Mouse (Mus musculus) liver, embryonic 11.5 days (tissue): ENCODE data around the gene Enox1. TPM values are rescaled to one million over a fixed set of nuclear protein-coding genes. Genes with fewer than 3 reads are reported as not detected.

ENCODE experiments used
- ATAC-seq: fragments of 200-750 bp; cut with Nextera tagmentation; replicated peaks from 2 replicates; pipeline ENCODE4 v1.8.0; 2017; ENCODE audit warnings: moderate number of reproducible peaks, mild to moderate bottlenecking, moderate TSS enrichment, moderate library complexity; ENCODE audit not compliant: low FRiP score
- DNase-seq: peaks from one replicate; pipeline ENCODE4 v3.0.0-alpha.2; 2017; ENCODE audit warnings: low spot score
- H3K27ac ChIP-seq: fragments of 300-500 bp; sonication (generic); 2 replicates; pipeline ENCODE4 v1.5.1; 2014; ENCODE audit warnings: mild to moderate bottlenecking, low read depth, low read length, control low read depth
- H3K27me3 ChIP-seq: fragments of 300-500 bp; sonication (generic); replicated peaks from 2 replicates; pipeline ENCODE4 v1.6.1; 2014; ENCODE audit warnings: low read length, mixed read lengths; ENCODE audit not compliant: control insufficient read depth, insufficient read depth
- H3K36me3 ChIP-seq: fragments of 300-500 bp; sonication (generic); 2 replicates; pipeline ENCODE4 v1.6.1; 2014; ENCODE audit warnings: mild to moderate bottlenecking, low read length, moderate library complexity, mixed read lengths; ENCODE audit not compliant: control insufficient read depth, insufficient read depth
- H3K4me1 ChIP-seq: fragments of 300-500 bp; sonication (generic); replicated peaks from 2 replicates; pipeline ENCODE4 v1.6.1; 2014; ENCODE audit warnings: low read length, mixed read lengths; ENCODE audit not compliant: control insufficient read depth, insufficient read depth
- H3K4me2 ChIP-seq: fragments of 300-500 bp; sonication (generic); 2 replicates; pipeline ENCODE4 v1.6.1; 2014; ENCODE audit warnings: mild to moderate bottlenecking, control low read depth, moderate library complexity
- H3K4me3 ChIP-seq: fragments of 300-500 bp; sonication (generic); 2 replicates; pipeline ENCODE4 v1.5.1; 2014; ENCODE audit warnings: low read depth, low read length, control low read depth
- H3K9ac ChIP-seq: fragments of 300-500 bp; sonication (generic); 2 replicates; pipeline ENCODE4 v1.6.1; 2014; ENCODE audit warnings: low read depth, low read length, control low read depth
- H3K9me3 ChIP-seq: fragments of 300-500 bp; sonication (generic); 2 replicates; pipeline ENCODE4 v1.6.1; 2016; ENCODE audit warnings: low read length, inconsistent platforms, mixed read lengths; ENCODE audit not compliant: control insufficient read depth
- WGBS: fragments of 180-500 bp; shearing (Covaris S2); extraction: QIAGEN DNeasy Blood & Tissue Kit; methylation state at CpG from one replicate; pipeline ENCODE4 v1.1.7; 2014; 5-methylcytosine and 5-hydroxymethylcytosine counted together
- polyA plus RNA-seq: library from polyadenylated mRNA; unstranded; fragments of >200 nt; fragmentation: Nextera tagmentation; extraction: Ambion mirVana; gene quantifications from 2 replicates; pipeline ENCODE4 v1.2.1, GENCODE M21; 2014

The Enox1 gene
- polyA plus RNA-seq, 1 experiment from 2014 or later, result 0.92 TPM

DNA sequence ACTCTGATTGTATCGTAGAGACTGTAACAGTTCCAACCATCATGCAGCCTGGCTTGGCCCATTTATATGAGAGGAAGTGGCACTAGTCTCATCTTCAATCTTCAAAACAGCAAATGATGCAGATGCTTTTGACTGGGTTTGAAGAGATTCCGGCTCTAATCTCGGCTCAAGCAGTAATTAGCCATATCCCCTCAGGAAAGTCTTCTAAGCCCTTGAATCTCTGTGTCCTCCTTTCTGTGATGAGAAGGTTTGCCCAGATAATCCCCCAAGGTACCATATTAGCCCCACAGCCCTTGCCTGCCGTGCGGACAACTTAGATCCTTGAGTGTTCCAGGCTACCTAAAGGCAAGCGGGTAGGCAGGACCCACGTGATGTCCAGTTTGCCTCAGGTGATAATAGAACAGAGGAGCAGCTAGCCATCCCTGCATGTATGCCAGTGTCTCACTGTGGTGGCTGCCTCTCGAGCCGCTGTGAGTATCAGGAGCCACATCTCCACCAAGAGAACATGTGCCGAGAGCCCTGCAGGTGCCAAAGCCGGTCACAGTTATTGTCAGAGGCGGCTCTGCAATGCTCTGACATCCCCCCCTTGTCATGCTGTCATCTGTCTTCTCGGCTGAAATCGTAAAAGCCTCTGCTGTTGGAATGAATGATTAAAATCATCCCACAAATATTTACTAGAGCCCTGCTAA is 442.6 kb downstream of the Enox1 start:
- WGBS, result 67% methylated on average over 14 of the region's 14 CpGs
- no peaks in the 10 kb centered on the region for H3K27me3 ChIP-seq
- H3K4me2 ChIP-seq, result no peak overlapping the region
- H3K4me1 ChIP-seq, result no peaks in the 10 kb centered on the region
- H3K4me3 ChIP-seq, result no peak overlapping the region
- no peak overlapping the region for H3K27ac ChIP-seq
- no peaks in the 10 kb centered on the region for H3K36me3 ChIP-seq
- ATAC-seq, result no peak
- no peak overlapping the region for H3K9ac ChIP-seq
- H3K9me3 ChIP-seq, result no peaks in the 10 kb centered on the region
- no peak for DNase-seq

DNA sequence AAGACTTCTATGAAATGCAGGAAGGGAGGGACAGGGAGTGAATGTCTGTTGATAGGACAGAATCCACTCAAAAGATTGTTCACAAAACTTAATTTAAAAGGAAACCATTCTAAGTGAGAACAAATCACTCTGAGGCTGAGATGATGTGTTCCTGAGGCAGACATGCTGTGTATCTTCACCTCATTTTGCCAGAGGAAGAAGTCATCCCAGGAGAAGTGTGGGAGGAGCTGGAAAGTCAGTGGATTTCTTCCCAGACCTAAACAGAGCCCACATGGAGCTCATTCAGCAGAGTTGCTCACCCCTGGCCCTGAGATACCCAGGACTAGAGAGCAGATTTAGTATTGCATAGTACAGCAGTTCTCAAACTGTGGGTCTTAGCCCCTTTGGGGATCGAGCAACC is 444.2 kb downstream of the Enox1 start:
- no peak for ATAC-seq
- WGBS, result 73% methylated on average over 1 of the region's 1 CpGs

DNA sequence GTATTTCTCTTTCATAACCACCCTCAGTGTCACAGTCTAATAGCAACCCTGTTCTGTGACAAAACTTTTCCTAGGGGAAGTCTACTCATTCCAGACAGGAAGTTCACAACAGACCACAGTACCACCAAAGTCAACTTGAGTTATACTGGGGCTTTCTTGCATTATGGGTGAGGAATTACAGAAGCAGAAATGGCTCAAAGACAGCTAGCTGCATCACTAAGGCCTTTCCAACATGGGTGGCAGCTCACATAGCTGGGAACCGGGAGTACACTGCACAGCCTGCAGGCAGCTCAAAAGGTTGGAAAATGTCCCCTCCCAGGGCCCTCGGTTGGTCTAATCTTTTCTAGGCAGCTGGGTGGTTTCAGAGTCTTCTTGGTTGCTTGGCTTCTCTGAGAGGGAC is 444.9 kb downstream of the Enox1 start:
- no peak overlapping the region for H3K4me2 ChIP-seq
- H3K9me3 ChIP-seq, result no peaks in the 10 kb centered on the region
- 78% methylated on average over 2 of the region's 2 CpGs for WGBS
- no peaks in the 10 kb centered on the region for H3K27me3 ChIP-seq
- H3K4me3 ChIP-seq, result no peak overlapping the region
- ATAC-seq (no peak), DNase-seq (no peak)
- no peak overlapping the region for H3K9ac ChIP-seq
- H3K36me3 ChIP-seq, result no peaks in the 10 kb centered on the region
- no peaks in the 10 kb centered on the region for H3K4me1 ChIP-seq
- H3K27ac ChIP-seq, result no peak overlapping the region

More for the DNA sequence above, 444.2 kb downstream of the Enox1 start:
- DNase-seq, result no peak
- Histone ChIP-seq H3K9ac (no peak overlapping the region), H3K27me3 (no peaks in the 10 kb centered on the region), H3K9me3 (no peaks in the 10 kb centered on the region), H3K4me3 (no peak overlapping the region), H3K4me2 (no peak overlapping the region), H3K4me1 (no peaks in the 10 kb centered on the region), H3K36me3 (no peaks in the 10 kb centered on the region), H3K27ac (no peak overlapping the region)

DNA sequence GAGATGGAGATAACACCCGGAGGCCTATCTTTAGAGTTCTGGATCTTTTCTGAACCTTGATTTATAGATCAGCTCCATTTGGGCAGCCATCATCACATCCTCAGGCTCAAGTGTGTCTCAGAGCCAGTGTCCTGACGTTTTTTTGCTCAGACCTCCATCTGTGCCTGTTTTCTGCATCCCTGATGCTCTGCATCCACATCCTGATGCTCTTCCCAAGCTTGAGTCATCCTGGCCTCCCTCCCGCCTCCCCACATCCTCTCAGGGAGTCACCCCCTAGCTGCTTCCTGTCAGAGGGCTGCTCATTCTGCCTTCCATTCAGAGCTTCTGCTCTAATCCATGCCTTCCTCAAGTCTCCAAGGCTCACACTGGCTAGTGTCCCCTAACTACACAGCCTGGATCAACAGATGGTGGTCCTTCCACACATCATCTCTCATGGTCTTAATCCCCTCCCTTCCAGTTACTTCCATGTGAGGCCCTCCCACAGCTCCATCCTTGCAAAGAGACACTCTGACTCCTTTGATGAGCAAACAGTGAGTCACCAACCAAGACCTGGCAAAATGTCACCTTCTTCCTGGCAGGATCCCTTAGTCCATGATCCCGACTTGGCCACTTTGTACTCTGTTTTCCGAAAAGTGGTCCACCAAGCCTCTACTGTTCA is 451.7 kb downstream of the Enox1 start:
- Histone ChIP-seq H3K27ac (no peak overlapping the region), H3K27me3 (no peaks in the 10 kb centered on the region), H3K9ac (no peak overlapping the region), H3K4me2 (no peak overlapping the region), H3K4me3 (no peak overlapping the region), H3K36me3 (no peaks in the 10 kb centered on the region), H3K4me1 (no peaks in the 10 kb centered on the region), H3K9me3 (no peaks in the 10 kb centered on the region)
- no peak for DNase-seq
- no peak for ATAC-seq
- 71% methylated on average over 5 of the region's 5 CpGs for WGBS

DNA sequence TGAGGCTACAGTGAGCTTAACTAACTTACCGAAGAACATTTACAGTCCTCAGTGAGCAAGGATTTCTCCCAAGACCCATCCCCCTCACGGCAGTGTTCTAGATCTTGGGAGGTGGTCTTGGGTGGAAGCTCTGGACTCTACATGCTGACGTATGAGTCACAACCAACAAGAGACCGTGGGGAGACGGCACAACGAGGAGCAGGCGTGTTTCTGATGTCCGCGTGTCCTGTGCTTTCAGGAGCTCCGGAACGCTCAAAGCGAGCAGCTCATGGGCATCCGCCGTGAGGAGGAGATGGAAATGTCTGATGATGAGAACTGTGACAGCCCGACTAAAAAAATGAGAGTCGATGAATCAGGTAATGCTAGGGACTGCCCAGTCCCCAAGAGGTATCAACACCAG is 458.6 kb downstream of the Enox1 start:
- Histone ChIP-seq H3K9ac (no peak overlapping the region), H3K36me3 (no peaks in the 10 kb centered on the region), H3K27ac (no peak overlapping the region), H3K4me2 (no peak overlapping the region), H3K9me3 (no peaks in the 10 kb centered on the region), H3K27me3 (no peaks in the 10 kb centered on the region), H3K4me3 (no peak overlapping the region), H3K4me1 (no peaks in the 10 kb centered on the region)
- ATAC-seq, result no peak
- 89% methylated on average over 16 of the region's 16 CpGs for WGBS
- no peak for DNase-seq

DNA sequence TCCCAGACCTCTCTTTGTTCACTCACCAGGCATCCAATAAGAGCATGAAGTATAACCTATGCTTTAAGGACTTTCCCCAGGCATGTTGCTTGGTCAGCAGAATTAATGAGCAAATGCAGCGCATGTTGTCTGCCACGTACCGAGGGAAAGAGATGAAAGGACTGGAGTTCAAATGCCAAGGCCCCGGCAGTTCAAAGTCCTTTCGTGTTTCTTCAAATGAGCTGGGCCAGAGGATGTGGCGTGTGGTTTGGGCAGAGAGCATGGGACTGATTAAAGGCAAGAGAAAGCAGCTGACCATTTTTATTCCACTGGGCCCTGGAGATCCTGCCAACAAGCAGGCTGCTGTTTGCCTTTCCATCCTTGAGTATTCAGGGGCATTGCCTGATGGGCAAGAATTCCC is 460.7 kb downstream of the Enox1 start:
- H3K27ac ChIP-seq, result no peak overlapping the region
- H3K4me2 ChIP-seq, result no peak overlapping the region
- H3K9ac ChIP-seq, result no peak overlapping the region
- no peaks in the 10 kb centered on the region for H3K27me3 ChIP-seq
- no peak for DNase-seq
- WGBS, result 62% methylated on average over 6 of the region's 6 CpGs
- no peaks in the 10 kb centered on the region for H3K36me3 ChIP-seq
- ATAC-seq, result no peak
- no peaks in the 10 kb centered on the region for H3K9me3 ChIP-seq
- no peak overlapping the region for H3K4me3 ChIP-seq
- no peaks in the 10 kb centered on the region for H3K4me1 ChIP-seq

DNA sequence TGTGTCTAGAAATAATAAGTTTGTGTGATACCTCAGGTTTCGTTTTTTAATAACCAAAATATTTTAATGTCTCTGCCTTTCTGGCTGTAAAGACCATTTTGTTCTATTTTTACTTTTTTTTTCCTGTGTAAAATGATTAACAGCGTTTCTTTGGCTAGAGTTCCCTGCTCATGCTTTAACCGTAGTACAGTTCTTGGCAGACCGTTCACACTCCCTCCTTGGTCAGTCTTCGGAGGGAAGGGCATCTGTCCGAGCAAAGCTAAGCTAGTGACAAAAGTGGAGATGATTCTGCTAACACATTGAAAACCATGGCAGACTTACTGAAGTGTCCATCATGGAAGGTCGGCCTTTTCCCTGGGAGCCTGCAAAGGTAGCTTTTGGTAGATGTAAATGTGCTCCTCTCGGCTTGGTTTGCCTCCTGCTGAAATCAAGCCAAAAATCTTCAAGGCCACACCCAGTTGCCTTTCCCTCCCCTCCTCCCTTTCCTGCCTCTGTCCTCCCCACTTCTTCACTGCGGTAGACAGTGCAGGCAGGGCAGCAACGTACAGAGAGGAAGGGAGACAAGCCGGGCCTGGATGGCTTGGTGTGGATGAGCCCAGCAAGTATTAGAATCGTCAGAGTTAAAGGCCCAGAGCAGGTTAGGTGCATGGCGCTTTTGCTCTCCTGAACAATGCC is 461.7 kb downstream of the Enox1 start:
- ATAC-seq (no peak), DNase-seq (no peak)
- Histone ChIP-seq H3K36me3 (no peaks in the 10 kb centered on the region), H3K9me3 (no peaks in the 10 kb centered on the region), H3K27ac (no peak overlapping the region), H3K4me3 (no peak overlapping the region), H3K4me1 (no peaks in the 10 kb centered on the region), H3K4me2 (no peak overlapping the region), H3K9ac (no peak overlapping the region), H3K27me3 (no peaks in the 10 kb centered on the region)
- 78% methylated on average over 13 of the region's 13 CpGs for WGBS

DNA sequence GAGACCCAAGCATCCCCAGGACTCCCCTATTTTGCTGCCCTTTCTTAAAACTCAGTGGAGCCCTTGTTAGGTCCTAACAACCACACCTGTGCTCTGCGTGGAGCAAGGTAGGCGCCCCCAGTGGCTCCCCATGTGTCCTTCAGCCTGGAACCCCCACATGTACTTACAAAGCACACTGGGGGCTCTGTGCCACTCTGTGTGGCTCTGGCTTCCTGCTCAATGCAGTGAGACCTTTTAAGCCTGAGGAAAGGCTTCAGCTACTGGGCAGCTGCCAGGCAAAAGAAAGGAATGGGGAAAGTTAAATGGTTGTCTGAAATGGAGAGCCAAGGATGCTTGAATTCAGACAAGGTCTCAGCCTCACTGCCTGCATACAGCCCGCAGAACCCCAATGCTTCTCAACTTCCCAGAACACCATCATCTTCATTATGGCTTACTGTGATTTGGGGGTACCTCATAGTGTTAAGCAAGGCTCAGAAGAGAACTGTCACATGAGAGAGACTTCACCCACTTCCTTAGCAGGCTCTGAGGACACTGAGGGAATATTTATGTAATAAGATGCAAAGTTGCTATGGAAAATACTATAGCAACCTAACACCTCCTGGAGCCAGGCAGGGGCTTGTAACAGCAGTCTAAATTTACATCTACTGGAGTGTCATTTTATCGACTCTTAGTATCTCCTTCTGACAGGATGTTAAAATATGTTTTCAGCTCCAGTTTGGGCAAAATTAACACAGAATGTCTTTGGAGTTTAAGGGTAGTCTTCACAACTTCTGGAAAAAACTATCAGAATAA is 465.1 kb downstream of the Enox1 start:
- no peak overlapping the region for H3K4me3 ChIP-seq
- H3K36me3 ChIP-seq, result no peaks in the 10 kb centered on the region
- H3K27ac ChIP-seq, result no peak overlapping the region
- ATAC-seq (no peak), DNase-seq (no peak)
- 68% methylated on average over 4 of the region's 4 CpGs for WGBS
- no peaks in the 10 kb centered on the region for H3K9me3 ChIP-seq
- H3K4me2 ChIP-seq, result no peak overlapping the region
- no peaks in the 10 kb centered on the region for H3K4me1 ChIP-seq
- H3K27me3 ChIP-seq, result no peaks in the 10 kb centered on the region
- no peak overlapping the region for H3K9ac ChIP-seq
